Mouse (Mus musculus): ENCODE results near the gene Dync1li2. TPM values are rescaled to one million over a fixed set of nuclear protein-coding genes. Genes with fewer than 3 reads are reported as not detected.

Dync1li2 gene
- polyA plus RNA-seq, 1 experiment from 2014 or later: 139 TPM

GRCm38 (mm10) chr8:104430230-104430629, 12.6 kb downstream of the Dync1li2 start:
- Histone ChIP-seq H3K4me3 (replicated peaks; ENCODE audit: low read length) (no peak overlapping the region), H3K27ac (ENCODE audit: low read length) (no peak overlapping the region), H3K4me2 (ENCODE audit: low read length) (no peak overlapping the region), H3K9ac (replicated peaks; ENCODE audit: low read depth, low read length) (no peak overlapping the region), H3K4me1 (replicated peaks; ENCODE audit: control insufficient read depth, insufficient read depth, low read length) (peaks cover 10% of the 10 kb centered on the region), H3K9me3 (ENCODE audit: control insufficient read depth, low read length) (no peaks in the 10 kb centered on the region), H3K27me3 (replicated peaks; ENCODE audit: control insufficient read depth, insufficient read depth, low read length) (no peaks in the 10 kb centered on the region), H3K36me3 (ENCODE audit: control insufficient read depth, insufficient read depth) (peaks cover 58% of the 10 kb centered on the region)
- 88% methylated on average over 7 of the region's 7 CpGs for WGBS
- no peak for ATAC-seq

DNA sequence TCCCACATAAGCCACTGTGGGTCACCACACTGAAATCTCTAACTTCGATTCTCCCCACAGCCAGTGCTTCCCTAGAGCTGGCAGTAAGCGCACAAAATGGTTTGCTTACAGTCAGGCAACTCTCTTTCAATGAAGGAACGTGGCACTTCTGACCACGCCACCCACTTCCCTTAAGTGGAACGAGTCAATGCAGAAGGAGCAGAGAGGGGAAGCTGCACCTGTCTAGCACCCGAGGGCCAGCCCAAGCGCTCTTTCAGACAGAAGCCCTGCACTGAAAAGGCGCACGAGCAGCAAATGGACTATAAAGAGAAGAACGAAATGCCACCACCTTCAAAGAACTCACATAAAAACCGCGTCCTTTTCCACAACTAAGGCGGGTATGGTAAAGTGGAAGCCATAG, 15.1 kb downstream of the Dync1li2 start:
- WGBS: 92% methylated on average over 13 of the region's 13 CpGs
- Histone ChIP-seq H3K4me1 (replicated peaks; ENCODE audit: control insufficient read depth, insufficient read depth, low read length) (no peaks in the 10 kb centered on the region), H3K36me3 (ENCODE audit: control insufficient read depth, insufficient read depth) (peaks cover 65% of the 10 kb centered on the region), H3K4me2 (ENCODE audit: low read length) (no peak overlapping the region), H3K9ac (replicated peaks; ENCODE audit: low read depth, low read length) (no peak overlapping the region), H3K27me3 (replicated peaks; ENCODE audit: control insufficient read depth, insufficient read depth, low read length) (no peaks in the 10 kb centered on the region), H3K27ac (ENCODE audit: low read length) (no peak overlapping the region), H3K4me3 (replicated peaks; ENCODE audit: low read length) (no peak overlapping the region), H3K9me3 (ENCODE audit: control insufficient read depth, low read length) (no peaks in the 10 kb centered on the region)
- no peak for ATAC-seq

DNA sequence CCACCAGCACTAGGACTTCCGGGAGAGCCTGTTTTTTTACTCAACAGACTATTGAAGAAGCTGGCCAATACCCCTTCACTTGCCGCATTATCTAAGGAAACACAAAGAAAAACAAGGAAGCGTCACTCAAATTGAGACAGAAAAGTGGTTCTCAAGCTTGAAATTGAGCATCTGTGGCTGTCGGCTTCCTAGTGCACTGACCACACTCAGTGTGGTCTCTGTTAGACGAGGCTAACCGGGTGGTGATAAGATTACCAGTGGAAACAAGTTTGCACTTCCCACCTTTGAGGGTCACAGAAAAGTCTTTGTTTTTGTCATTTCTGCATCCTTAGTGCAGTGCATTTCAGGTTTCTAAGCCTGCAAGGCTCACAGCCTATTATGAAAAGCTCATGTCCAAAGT, 20.5 kb downstream of the Dync1li2 start:
- Histone ChIP-seq H3K4me1 (replicated peaks; ENCODE audit: control insufficient read depth, insufficient read depth, low read length) (no peaks in the 10 kb centered on the region), H3K27ac (ENCODE audit: low read length) (no peak overlapping the region), H3K9ac (replicated peaks; ENCODE audit: low read depth, low read length) (no peak overlapping the region), H3K4me2 (ENCODE audit: low read length) (no peak overlapping the region), H3K27me3 (replicated peaks; ENCODE audit: control insufficient read depth, insufficient read depth, low read length) (no peaks in the 10 kb centered on the region), H3K4me3 (replicated peaks; ENCODE audit: low read length) (no peak overlapping the region), H3K9me3 (ENCODE audit: control insufficient read depth, low read length) (no peaks in the 10 kb centered on the region), H3K36me3 (ENCODE audit: control insufficient read depth, insufficient read depth) (peaks cover 71% of the 10 kb centered on the region)
- ATAC-seq: no peak
- 90% methylated on average over 6 of the region's 6 CpGs for WGBS

DNA sequence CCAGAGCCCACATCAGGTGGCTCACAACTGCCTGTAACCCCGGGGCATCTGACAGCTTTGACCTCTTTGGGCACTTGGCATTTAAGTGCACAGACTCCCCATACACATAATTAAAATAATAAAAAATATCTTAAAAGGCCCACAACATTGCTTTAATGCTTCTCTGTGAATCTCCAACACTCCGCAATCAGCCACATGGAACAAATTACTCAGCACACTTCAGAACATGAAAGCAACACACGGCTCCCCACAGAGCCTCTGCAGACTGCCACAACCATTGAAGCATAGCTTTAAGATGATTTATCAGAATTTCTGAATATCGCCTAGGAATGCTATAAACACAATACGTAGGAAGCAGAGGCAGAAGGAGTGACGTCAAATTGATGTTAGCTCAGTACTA, 26.8 kb downstream of the Dync1li2 start:
- Histone ChIP-seq H3K36me3 (ENCODE audit: control insufficient read depth, insufficient read depth) (peaks cover 32% of the 10 kb centered on the region), H3K27ac (ENCODE audit: low read length) (no peak overlapping the region), H3K4me2 (ENCODE audit: low read length) (no peak overlapping the region), H3K9ac (replicated peaks; ENCODE audit: low read depth, low read length) (no peak overlapping the region), H3K4me3 (replicated peaks; ENCODE audit: low read length) (no peak overlapping the region), H3K27me3 (replicated peaks; ENCODE audit: control insufficient read depth, insufficient read depth, low read length) (no peaks in the 10 kb centered on the region), H3K9me3 (ENCODE audit: control insufficient read depth, low read length) (no peaks in the 10 kb centered on the region), H3K4me1 (replicated peaks; ENCODE audit: control insufficient read depth, insufficient read depth, low read length) (no peaks in the 10 kb centered on the region)
- no peak for ATAC-seq
- 89% methylated on average over 6 of the region's 6 CpGs for WGBS

GRCm38 (mm10) chr8:104414204-104414603, 28.6 kb downstream of the Dync1li2 start:
- no peak for ATAC-seq
- 58% methylated on average over 3 of the region's 3 CpGs for WGBS
- no peaks in the 10 kb centered on the region for H3K27me3 ChIP-seq (replicated peaks; ENCODE audit: control insufficient read depth, insufficient read depth, low read length)
- H3K27ac ChIP-seq (ENCODE audit: low read length): no peak overlapping the region
- no peaks in the 10 kb centered on the region for H3K4me1 ChIP-seq (replicated peaks; ENCODE audit: control insufficient read depth, insufficient read depth, low read length)
- peaks cover 15% of the 10 kb centered on the region for H3K36me3 ChIP-seq (ENCODE audit: control insufficient read depth, insufficient read depth)
- no peak overlapping the region for H3K9ac ChIP-seq (replicated peaks; ENCODE audit: low read depth, low read length)
- no peak overlapping the region for H3K4me2 ChIP-seq (ENCODE audit: low read length)
- H3K9me3 ChIP-seq (ENCODE audit: control insufficient read depth, low read length): no peaks in the 10 kb centered on the region
- H3K4me3 ChIP-seq (replicated peaks; ENCODE audit: low read length): no peak overlapping the region

DNA sequence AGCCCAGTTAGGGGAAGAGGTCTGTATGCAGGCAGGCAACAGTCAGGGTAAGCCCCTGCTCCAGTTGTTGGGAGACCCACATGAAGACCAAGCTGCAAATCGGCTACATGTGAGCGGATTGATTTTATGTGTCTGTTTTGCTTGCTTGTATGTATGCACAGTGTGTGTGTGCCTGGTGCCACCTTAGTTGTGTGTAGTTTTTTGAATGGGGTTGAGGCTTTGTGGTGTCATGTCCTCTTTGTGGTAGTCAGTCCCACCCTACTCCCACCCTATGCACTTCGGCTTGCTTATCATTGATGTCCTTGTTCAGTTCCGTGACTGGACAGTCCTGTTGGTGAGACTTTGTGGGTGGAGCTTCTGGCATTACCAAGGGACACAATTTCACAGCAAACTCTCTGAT, 29.1 kb downstream of the Dync1li2 start:
- 83% methylated on average over 4 of the region's 4 CpGs for WGBS
- Histone ChIP-seq H3K4me1 (replicated peaks; ENCODE audit: control insufficient read depth, insufficient read depth, low read length) (no peaks in the 10 kb centered on the region), H3K4me3 (replicated peaks; ENCODE audit: low read length) (no peak overlapping the region)

DNA sequence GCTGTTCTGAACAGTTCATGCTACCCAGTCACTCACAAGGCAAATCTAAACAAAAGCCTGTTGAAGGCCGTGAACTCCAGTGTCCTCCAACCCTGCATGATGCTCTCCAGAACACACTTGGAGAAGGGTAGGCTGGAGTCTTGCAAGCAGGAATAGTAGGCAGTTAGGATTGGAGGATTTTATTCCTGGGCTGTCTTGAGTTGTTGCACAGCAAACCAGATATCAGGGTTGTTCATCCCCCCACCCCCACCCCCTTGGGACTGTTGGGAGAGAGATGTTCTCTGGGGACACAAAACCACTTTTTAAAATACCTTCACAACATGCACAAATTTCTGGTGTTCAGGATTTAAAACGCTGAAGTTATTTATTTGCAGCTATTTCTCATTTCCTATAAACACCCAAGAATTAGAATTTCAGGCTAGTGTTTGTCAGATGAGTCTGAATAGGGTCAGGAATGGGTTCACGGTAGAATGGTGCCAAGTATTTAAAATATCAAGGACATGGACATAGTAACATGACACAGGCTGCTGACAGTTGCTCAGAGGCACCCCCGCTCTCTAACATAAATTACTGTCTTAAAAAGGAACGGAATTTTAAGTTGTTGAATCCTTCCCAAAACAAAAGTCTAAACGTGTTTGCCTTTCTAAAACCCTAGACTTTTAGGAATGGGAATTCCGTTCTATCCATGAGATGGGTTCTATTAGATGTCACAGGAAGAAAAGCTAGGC, 29.9 kb downstream of the Dync1li2 start:
- no peak overlapping the region for H3K27ac ChIP-seq (ENCODE audit: low read length)
- no peaks in the 10 kb centered on the region for H3K27me3 ChIP-seq (replicated peaks; ENCODE audit: control insufficient read depth, insufficient read depth, low read length)
- no peak overlapping the region for H3K4me2 ChIP-seq (ENCODE audit: low read length)
- WGBS: 75% methylated on average over 7 of the region's 7 CpGs
- no peak overlapping the region for H3K9ac ChIP-seq (replicated peaks; ENCODE audit: low read depth, low read length)
- H3K36me3 ChIP-seq (ENCODE audit: control insufficient read depth, insufficient read depth): peaks cover 7% of the 10 kb centered on the region; the same call in 1 of the 2 replicates
- no peaks in the 10 kb centered on the region for H3K4me1 ChIP-seq (replicated peaks; ENCODE audit: control insufficient read depth, insufficient read depth, low read length)
- no peak for ATAC-seq
- no peak overlapping the region for H3K4me3 ChIP-seq (replicated peaks; ENCODE audit: low read length)
- H3K9me3 ChIP-seq (ENCODE audit: control insufficient read depth, low read length): no peaks in the 10 kb centered on the region

More for the DNA sequence above, 29.1 kb downstream of the Dync1li2 start:
- H3K9ac ChIP-seq (replicated peaks; ENCODE audit: low read depth, low read length): no peak overlapping the region
- peaks cover 11% of the 10 kb centered on the region for H3K36me3 ChIP-seq (ENCODE audit: control insufficient read depth, insufficient read depth)
- no peaks in the 10 kb centered on the region for H3K27me3 ChIP-seq (replicated peaks; ENCODE audit: control insufficient read depth, insufficient read depth, low read length)
- H3K4me2 ChIP-seq (ENCODE audit: low read length): no peak overlapping the region
- H3K9me3 ChIP-seq (ENCODE audit: control insufficient read depth, low read length): no peaks in the 10 kb centered on the region
- peak; percentile 11; the same call in 1 of the 2 replicates for ATAC-seq
- no peak overlapping the region for H3K27ac ChIP-seq (ENCODE audit: low read length)

- Histone ChIP-seq H3K36me3 (ENCODE audit: control insufficient read depth, insufficient read depth) (no peaks in the 10 kb centered on the region), H3K4me3 (replicated peaks; ENCODE audit: low read length) (no peak overlapping the region), H3K27me3 (replicated peaks; ENCODE audit: control insufficient read depth, insufficient read depth, low read length) (no peaks in the 10 kb centered on the region), H3K27ac (ENCODE audit: low read length) (no peak overlapping the region), H3K9ac (replicated peaks; ENCODE audit: low read depth, low read length) (no peak overlapping the region), H3K4me1 (replicated peaks; ENCODE audit: control insufficient read depth, insufficient read depth, low read length) (no peaks in the 10 kb centered on the region), H3K4me2 (ENCODE audit: low read length) (no peak overlapping the region), H3K9me3 (ENCODE audit: control insufficient read depth, low read length) (no peaks in the 10 kb centered on the region)
- WGBS: 93% methylated on average over 3 of the region's 3 CpGs
- ATAC-seq: no peak
These were observed 30.9 kb downstream of the Dync1li2 start for GRCm38 (mm10) chr8:104411972-104412371.

GRCm38 (mm10) chr8:104411468-104411867, 31.4 kb downstream of the Dync1li2 start:
- Histone ChIP-seq H3K4me2 (ENCODE audit: low read length) (no peak overlapping the region), H3K9me3 (ENCODE audit: control insufficient read depth, low read length) (no peaks in the 10 kb centered on the region), H3K36me3 (ENCODE audit: control insufficient read depth, insufficient read depth) (no peaks in the 10 kb centered on the region), H3K27me3 (replicated peaks; ENCODE audit: control insufficient read depth, insufficient read depth, low read length) (no peaks in the 10 kb centered on the region), H3K9ac (replicated peaks; ENCODE audit: low read depth, low read length) (no peak overlapping the region), H3K4me1 (replicated peaks; ENCODE audit: control insufficient read depth, insufficient read depth, low read length) (no peaks in the 10 kb centered on the region), H3K27ac (ENCODE audit: low read length) (no peak overlapping the region), H3K4me3 (replicated peaks; ENCODE audit: low read length) (no peak overlapping the region)
- 97% methylated on average over 3 of the region's 3 CpGs for WGBS
- no peak for ATAC-seq
